Mouse (Mus musculus): ENCODE measurements at regions not wholly inside any gene's neighbourhood (a gene's known extent, or its start where the extent isn't known, plus 50 kb on each side); places are given as distances from the start of the nearest gene placed in this dataset.

DNA sequence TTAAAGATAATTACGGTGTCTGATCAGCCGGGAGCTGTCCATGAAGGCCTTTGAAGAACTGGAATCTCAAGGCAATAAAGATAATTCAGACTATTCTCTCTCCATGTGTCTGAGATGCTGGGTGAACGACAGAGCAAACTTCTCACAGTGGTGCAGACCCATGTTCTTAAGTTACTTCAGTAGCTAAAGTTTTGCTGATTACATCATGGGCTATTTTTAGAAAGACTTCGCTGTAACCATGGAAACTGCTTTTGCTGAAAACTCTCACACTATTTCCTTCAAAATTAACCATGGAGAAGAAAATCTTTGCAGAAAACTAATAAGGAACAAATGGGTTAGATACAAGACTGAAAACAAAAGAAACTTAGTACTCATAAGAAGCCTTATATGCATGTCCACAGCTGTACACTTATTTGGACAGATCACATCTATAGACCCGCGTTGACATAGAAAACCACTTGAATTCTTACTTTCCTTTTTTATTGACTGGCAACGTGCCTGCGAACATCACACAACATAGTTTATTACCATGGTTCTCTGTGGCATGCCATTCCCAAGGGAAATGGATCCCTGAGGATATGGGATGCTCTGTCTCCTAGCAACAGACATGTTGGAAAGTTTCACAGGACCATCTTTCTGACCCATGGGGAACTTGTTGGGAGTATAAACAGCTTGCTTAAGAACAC lies 432.8 kb upstream of the Tmpo start:
- no peak for TF ChIP-seq ZNF384 (IDR thresholded peaks at IDR 0.05; ENCODE audit: low read depth, low read length)
- no peak for TF ChIP-seq CHD2 (IDR thresholded peaks at IDR 0.05; ENCODE audit: low read length)
- no peak for TF ChIP-seq TBP (IDR thresholded peaks at IDR 0.05; ENCODE audit: low read depth, low read length)
- TF ChIP-seq CTCF (IDR thresholded peaks at IDR 0.05 in 2 of 3, conservative IDR thresholded peaks at IDR 0.05 in 1 of 3; ENCODE audit: control insufficient read depth in 1 of 3, insufficient read depth in 1 of 3, low read depth in 2 of 3, low read length in 3 of 3, poor library complexity in 1 of 3, severe bottlenecking in 1 of 3), result no peak
- TF ChIP-seq JUND (IDR thresholded peaks at IDR 0.05; ENCODE audit: low read depth, low read length), result no peak
- no peak for TF ChIP-seq ZC3H11A (IDR thresholded peaks at IDR 0.05; ENCODE audit: low read depth, low read length)
- no peak for TF ChIP-seq POLR2A (IDR thresholded peaks at IDR 0.05; ENCODE audit: control insufficient read depth in 1 of 2, insufficient read depth in 1 of 2, low read depth in 1 of 2, low read length in 2 of 2, poor library complexity in 1 of 2)
- TF ChIP-seq EP300 (IDR thresholded peaks at IDR 0.05; ENCODE audit: low read depth in 1 of 2, low read length in 2 of 2), result no peak
- TF ChIP-seq MAX (IDR thresholded peaks at IDR 0.05; ENCODE audit: low read length), result no peak
- TF ChIP-seq TCF12 (IDR thresholded peaks at IDR 0.05; ENCODE audit: low read depth, low read length), result no peak
- TF ChIP-seq UBTF (IDR thresholded peaks at IDR 0.05; ENCODE audit: borderline replicate concordance, insufficient read depth, low read depth, low read length), result no peak
- TF ChIP-seq MXI1 (IDR thresholded peaks at IDR 0.05; ENCODE audit: low read depth, low read length), result no peak
